Mouse (Mus musculus) v-Abl transformed pro-B cells (cell line): ENCODE results near the gene Spin1.

Source experiments
- in situ Hi-C, 2 experiments: fragments of 400-800 bp; cut with MboI; formaldehyde crosslinking; loops; one replicate each; pipeline ENCODE4 v1.15.1; 2025; ENCODE audit not compliant: unreplicated experiment in 2 of 2

Spin1 gene

DNA sequence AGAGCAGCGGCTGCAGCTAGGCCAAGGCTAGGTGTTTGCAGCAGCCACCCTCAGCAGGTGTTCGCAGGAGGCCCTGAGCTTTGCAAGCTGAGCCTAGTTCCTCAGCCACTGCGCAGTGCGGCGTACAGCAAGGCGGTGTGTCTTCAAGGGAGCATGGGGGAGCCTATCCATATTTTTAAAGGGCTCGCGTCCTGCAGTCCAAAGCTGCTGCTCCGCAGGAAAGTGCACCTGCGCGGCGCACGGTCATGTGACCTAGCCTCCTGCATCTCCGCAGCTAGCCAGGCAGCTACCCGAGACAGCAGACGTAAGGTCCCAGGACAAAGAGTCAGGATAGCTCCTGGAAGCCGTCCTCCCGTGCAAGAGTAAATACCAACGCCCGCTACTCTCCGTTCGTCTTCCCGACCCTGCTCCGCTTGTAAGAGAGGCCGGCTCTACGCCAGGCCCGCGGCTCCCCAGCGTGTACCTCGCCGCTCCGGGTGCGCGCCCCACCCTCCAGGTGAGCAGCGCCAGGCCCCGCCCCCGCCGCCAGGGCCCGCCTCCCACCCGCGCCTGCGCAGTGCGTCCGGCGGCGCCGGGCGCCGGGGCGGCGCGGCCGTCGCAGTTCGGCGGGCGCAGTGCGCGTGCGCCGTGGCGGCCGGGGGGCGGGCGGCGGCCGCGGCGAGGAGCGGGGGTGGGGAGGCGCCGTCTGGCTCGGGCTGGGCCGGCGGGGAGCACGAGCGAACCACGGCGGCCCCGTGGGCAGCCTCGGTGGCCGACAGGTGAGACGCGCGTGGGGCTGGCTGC lies at the start of gene Spin1:
Gene Spin1, plus strand, starts transcription at position 648 of the 783 bp plus-strand sequence.
- in situ Hi-C loops, result loop anchor here (10.0 kb wide), 2 partner anchors 136 to 174 kb away; no protein-coding TSS in a partner anchor

DNA sequence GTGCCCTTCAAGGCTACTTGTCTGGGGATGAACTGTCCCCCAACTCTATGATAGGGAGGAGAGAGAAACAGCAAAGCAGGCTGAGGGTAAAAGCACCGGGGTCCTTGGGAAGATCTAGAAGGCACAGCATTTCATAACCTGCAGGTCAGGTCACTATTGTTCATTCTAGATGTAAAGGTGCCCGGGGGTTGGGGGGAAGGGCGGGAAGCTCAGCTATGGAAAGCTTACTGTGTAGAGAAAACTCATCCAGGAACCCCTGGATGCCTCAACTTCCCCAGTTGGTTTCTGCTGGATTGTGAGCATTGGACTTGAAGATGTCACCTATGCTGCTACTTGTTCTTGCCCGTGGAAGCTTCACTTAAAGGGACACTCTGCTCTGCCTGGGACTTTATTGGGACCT lies 49.7 kb upstream of the Spin1 start:
- in situ Hi-C loops, result no loop called here

DNA sequence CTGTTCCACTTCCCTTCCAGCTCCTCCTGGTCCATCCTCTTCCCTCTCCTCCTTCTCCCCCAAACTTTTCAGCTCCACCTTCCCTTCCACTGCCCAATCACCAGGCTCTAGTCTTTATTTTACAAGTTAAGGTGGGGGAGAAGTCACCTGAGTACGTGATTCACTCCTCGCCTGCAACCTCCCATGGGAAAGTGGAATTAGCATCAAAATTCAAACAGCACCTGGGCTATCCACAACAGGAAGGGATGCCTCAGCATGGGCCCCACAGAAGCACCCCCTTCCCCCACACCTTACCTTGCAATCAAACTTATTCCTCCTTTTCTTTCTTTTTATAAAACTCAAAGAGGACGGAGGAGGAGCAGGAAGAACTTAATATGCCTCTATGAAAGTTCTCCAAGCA lies 48.3 kb upstream of the Spin1 start:
- in situ Hi-C loops, result no loop called here

DNA sequence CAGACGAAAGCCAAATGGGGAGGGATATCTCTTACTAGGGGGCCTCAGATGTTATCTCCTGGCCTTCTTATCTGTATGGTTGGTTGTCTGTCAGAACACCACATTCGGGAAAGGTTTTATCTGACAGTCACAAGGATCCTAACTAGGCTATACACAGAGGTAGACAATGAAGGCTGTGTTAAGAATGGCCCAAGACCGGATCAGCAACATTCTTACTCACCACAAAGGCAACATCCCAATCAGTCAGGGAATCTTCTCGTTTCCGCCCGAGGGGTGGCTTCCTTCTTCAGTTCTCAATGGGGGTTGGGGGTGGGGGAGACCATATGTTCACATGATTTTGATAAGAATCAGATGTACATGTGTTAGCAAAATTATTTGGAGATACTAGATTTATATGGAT lies 37.7 kb upstream of the Spin1 start:
- in situ Hi-C loops, result no loop called here

DNA sequence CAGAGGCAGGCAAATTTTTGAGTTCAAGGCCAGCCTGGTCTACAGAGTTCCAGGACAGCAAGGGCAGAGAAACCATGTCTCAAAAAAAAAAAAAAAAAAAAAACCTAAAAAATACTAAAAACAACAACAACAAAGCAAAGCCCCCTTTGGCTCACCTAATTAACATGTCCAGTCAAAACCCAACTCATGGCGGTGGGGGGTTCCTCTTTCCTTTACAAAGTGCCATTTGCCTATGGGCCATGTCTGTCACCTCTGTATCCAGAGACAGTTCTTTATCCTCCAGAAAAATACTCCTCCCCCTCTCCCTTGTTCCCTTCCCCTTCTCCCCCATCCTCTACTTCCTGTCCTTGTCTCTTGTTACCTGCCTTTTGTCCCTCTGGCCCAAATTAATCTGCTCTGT lies 37.0 kb upstream of the Spin1 start:
- in situ Hi-C loops, result no loop called here

DNA sequence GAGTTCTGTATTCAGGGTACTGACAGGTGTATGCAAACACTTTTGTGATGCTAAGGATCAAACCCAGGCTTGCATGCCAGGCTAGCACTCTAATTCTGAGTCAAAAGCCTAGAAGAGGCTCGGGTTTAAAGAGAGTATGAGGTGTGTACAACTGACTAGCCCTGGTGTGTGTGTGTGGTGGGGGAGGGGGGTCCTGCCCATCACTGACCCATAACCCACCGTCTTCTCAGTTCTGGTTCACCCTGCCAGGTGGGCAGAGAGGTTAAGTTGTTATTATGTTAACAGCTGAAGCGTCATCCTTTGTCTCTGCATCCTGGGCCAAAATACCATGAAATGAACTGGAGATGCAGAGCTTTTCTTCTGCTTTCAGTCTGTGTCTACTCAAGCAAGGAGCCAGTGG lies 36.3 kb upstream of the Spin1 start:
- in situ Hi-C loops, result no loop called here

- in situ Hi-C loops, result loop anchor here in 1 of 2 experiments (10.0 kb wide), 1 partner anchor 204 kb away; no protein-coding TSS in a partner anchor
Observed at GRCm38 (mm10) chr13:51071063-51071680, 29.5 kb upstream of the Spin1 start.

DNA sequence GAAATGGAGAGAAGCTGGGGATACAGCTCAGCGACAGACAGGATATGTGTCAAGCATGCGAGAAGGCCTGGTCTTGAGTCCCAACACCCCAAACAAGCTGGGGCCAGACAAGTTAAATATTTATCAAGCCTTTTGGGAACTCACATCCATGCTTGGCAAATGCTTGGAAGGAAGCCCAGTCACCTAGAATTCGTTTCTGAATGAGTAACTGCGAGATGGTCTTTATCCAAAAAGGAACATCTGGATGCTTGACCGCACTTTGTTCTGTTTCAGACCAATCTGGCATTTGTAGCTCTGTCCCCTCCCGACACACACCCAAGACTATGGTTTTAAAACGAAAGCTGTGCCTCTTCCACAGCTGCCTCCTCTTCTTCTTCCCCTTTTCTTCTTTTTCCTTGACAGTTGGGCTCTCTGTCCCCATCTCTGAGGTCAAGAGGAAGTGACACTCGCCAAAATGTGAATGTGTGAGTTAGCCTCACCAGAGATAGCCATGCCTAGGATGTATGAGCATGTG lies 28.9 kb upstream of the Spin1 start:
- in situ Hi-C loops, result loop anchor here in 1 of 2 experiments (10.0 kb wide), 1 partner anchor 203 kb away; no protein-coding TSS in a partner anchor

GRCm38 (mm10) chr13:51072917-51073843 lies 27.5 kb upstream of the Spin1 start:
- in situ Hi-C loops, result loop anchor here in 1 of 2 experiments (10.0 kb wide), 1 partner anchor 202 kb away; no protein-coding TSS in a partner anchor

DNA sequence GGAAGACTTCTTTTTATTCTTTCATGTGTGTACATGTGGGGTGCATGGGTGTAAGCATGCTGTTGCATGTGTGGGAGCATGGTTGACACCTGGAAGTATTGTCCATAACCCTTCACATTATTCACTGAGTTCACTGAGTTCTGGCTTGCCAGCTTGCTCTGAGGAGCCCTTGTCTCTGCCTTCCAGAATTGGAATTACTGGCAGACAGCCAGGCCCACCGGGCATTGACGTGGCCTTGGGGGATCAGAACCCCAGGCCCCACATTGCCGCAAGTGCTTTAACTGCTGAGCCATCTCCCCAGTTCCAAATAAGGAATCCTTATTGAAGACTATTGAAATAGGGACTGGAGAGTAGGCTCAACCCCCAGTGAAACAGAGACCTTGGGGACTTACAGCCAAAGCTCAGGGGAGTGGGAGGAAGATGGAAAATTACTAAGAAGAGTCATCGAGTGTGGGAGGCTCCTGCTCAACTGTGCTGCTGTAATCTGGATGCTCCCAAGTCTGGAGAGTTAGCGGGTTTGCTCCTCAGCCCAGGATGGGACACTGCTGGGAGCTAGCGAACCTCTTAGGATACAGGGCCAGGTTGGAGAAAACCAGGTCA lies 26.5 kb upstream of the Spin1 start:
- in situ Hi-C loops, result loop anchor here in 1 of 2 experiments (10.0 kb wide), 1 partner anchor 201 kb away; no protein-coding TSS in a partner anchor

GRCm38 (mm10) chr13:51076191-51076590 lies 24.5 kb upstream of the Spin1 start:
- in situ Hi-C loops, result loop anchor here in 1 of 2 experiments (10.0 kb wide), 1 partner anchor 199 kb away; no protein-coding TSS in a partner anchor

DNA sequence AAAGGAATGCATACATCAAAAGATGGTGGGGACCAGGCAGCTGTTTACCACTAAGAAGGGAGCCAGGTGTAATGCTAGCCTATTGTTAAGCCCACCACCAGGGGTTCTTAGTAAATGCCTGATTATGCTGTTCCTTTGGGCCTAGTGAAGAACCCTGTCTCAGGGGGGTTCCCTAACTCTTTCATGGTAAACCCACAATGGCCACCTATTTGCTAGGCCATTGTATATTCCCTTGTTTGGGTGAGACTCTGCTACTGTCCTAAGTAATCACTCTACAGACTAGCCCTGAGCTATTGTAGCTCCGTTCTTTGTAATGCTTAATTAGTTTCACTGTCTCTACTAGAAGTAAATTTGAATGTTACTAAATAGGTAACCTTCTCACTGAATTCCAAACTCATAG lies 22.1 kb upstream of the Spin1 start:
- in situ Hi-C loops, result loop anchor here in 1 of 2 experiments (10.0 kb wide), 1 partner anchor 196 kb away; no protein-coding TSS in a partner anchor

DNA sequence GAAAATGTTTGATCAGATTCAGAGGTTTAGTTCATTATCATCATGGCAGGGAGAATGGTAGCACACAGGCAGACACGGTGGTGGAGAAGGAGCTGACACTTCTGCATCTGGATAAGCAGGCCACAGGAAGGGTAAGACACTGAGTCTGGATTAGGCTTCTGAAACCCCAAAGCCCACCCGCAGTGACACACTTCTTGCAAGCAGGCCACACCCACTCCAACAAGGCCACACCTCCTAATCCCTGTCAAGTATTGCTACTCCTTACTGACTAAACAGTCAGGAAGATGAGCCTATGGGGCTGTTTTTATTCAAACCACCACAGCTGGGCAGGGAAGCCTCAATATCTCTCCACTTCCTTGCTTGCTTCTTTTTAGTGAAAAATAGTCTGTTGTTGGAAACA lies 19.9 kb upstream of the Spin1 start:
- in situ Hi-C loops, result no loop called here

DNA sequence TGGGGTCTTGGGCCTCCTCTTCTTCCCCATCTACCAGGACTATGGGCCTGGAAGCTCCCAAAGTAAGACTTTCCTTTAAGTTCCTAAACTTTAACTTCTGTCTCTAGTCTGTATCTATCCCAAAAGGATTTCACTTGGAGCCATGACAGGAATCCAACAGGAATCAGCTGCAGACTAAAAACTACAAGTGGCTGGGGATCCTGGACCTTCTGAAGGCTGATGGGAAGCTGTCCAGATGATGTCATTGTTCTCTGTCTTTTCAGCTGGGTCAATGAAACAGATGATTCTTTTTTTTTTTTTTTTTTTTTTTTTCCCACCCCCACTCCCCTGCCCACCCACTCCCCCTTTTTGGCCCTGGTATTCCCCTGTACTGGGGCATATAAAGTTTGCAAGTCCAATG lies 16.4 kb upstream of the Spin1 start:
- in situ Hi-C loops, result no loop called here

- in situ Hi-C loops, result no loop called here
Observed at GRCm38 (mm10) chr13:51085941-51086340, 14.7 kb upstream of the Spin1 start.

DNA sequence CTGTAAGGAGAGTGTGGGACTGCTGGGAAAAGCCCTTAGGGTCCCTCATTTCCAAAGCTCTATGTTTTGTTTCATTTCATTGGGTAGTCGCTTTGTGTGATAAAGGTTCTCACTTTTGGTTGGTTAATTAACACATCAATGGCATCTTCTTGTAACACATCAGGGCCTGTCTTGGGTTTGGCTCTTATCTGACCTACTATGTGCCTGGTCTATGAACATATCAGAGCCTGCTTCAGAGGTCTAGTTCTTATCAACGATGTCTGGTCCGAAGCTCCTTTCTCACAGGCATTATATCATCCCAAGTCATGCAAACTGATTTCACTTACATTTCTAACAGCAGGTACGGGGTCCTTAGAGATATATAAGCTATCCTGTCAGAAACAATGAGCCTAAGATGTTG lies 13.4 kb upstream of the Spin1 start:
- in situ Hi-C loops, result no loop called here

GRCm38 (mm10) chr13:51088207-51088606 lies 12.5 kb upstream of the Spin1 start:
- in situ Hi-C loops, result no loop called here

- in situ Hi-C loops, result no loop called here
Observed at GRCm38 (mm10) chr13:51089058-51089457, 11.6 kb upstream of the Spin1 start.

GRCm38 (mm10) chr13:51090105-51090661 lies 10.5 kb upstream of the Spin1 start:
- in situ Hi-C loops, result no loop called here

GRCm38 (mm10) chr13:51093430-51093829 lies 7.2 kb upstream of the Spin1 start:
- in situ Hi-C loops, result no loop called here
